Mouse (Mus musculus): ENCODE results near the gene Gsg1l. TPM values are rescaled to one million over a fixed set of nuclear protein-coding genes. Genes with fewer than 3 reads are reported as not detected.

The Gsg1l gene
- polyA plus RNA-seq, 1 experiment from 2014 or later: 10.5 TPM

- Histone ChIP-seq H3K36me3 (ENCODE audit: control insufficient read depth, insufficient read depth, low read length) (no peaks in the 10 kb centered on the region), H3K4me2 (ENCODE audit: low read length) (no peak overlapping the region), H3K27me3 (ENCODE audit: control insufficient read depth, insufficient read depth, low read length) (no peaks in the 10 kb centered on the region), H3K27ac (replicated peaks in 1 of 2; ENCODE audit: control insufficient read depth in 1 of 2, insufficient read depth in 1 of 2, low read depth in 2 of 2, low read length in 2 of 2) (no peak overlapping the region), H3K4me3 (ENCODE audit: control insufficient read depth in 1 of 2, insufficient read depth in 1 of 2, low read depth in 1 of 2, low read length in 2 of 2) (no peak overlapping the region), H3K4me1 (ENCODE audit: control insufficient read depth in 2 of 2, insufficient read depth in 2 of 2, low read length in 2 of 2) (peaks cover 29% of the 10 kb centered on the region in 2 experiments), H3K9me3 (ENCODE audit: control insufficient read depth, low read length) (no peaks in the 10 kb centered on the region), H3K9ac (ENCODE audit: low read length) (no peak overlapping the region)
- 82% methylated on average over 6 of the region's 6 CpGs for WGBS
- ATAC-seq (ENCODE audit: insufficient number of reproducible peaks, insufficient read depth, low FRiP score, low read depth): no peak
Measured at GRCm38 (mm10) chr7:125873971-125874495, 208.2 kb downstream of the Gsg1l start.

- WGBS: 85% methylated on average over 3 of the region's 3 CpGs
Measured at GRCm38 (mm10) chr7:125872874-125873273, 209.3 kb downstream of the Gsg1l start.

GRCm38 (mm10) chr7:125872202-125872580 lies 210.0 kb downstream of the Gsg1l start:
- no peak for ATAC-seq (ENCODE audit: insufficient number of reproducible peaks, insufficient read depth, low FRiP score, low read depth)
- H3K27ac ChIP-seq (replicated peaks in 1 of 2; ENCODE audit: control insufficient read depth in 1 of 2, insufficient read depth in 1 of 2, low read depth in 2 of 2, low read length in 2 of 2): no peak overlapping the region; a peak in 1 of 4 replicates
- WGBS: 65% methylated on average over 6 of the region's 6 CpGs

More at GRCm38 (mm10) chr7:125872874-125873273, 209.3 kb downstream of the Gsg1l start:
- Histone ChIP-seq H3K36me3 (ENCODE audit: control insufficient read depth, insufficient read depth, low read length) (peaks cover 9% of the 10 kb centered on the region; the same call in 1 of the 2 replicates), H3K27ac (replicated peaks in 1 of 2; ENCODE audit: control insufficient read depth in 1 of 2, insufficient read depth in 1 of 2, low read depth in 2 of 2, low read length in 2 of 2) (no peak overlapping the region), H3K4me1 (ENCODE audit: control insufficient read depth in 2 of 2, insufficient read depth in 2 of 2, low read length in 2 of 2) (peaks cover 26% of the 10 kb centered on the region in 2 experiments), H3K27me3 (ENCODE audit: control insufficient read depth, insufficient read depth, low read length) (no peaks in the 10 kb centered on the region), H3K4me2 (ENCODE audit: low read length) (no peak overlapping the region), H3K9ac (ENCODE audit: low read length) (no peak overlapping the region), H3K4me3 (ENCODE audit: control insufficient read depth in 1 of 2, insufficient read depth in 1 of 2, low read depth in 1 of 2, low read length in 2 of 2) (no peak overlapping the region), H3K9me3 (ENCODE audit: control insufficient read depth, low read length) (no peaks in the 10 kb centered on the region)
- no peak for ATAC-seq (ENCODE audit: insufficient number of reproducible peaks, insufficient read depth, low FRiP score, low read depth)

GRCm38 (mm10) chr7:125871404-125872201 lies 210.6 kb downstream of the Gsg1l start:
- H3K4me2 ChIP-seq (ENCODE audit: low read length): no peak overlapping the region
- no peaks in the 10 kb centered on the region for H3K9me3 ChIP-seq (ENCODE audit: control insufficient read depth, low read length)
- ATAC-seq (ENCODE audit: insufficient number of reproducible peaks, insufficient read depth, low FRiP score, low read depth): no peak
- 31% methylated on average over 12 of the region's 12 CpGs for WGBS
- peak overlapping the region; percentile 3; the same call in 1 of the 2 replicates for H3K9ac ChIP-seq (ENCODE audit: low read length)
- H3K27ac ChIP-seq (replicated peaks in 1 of 2; ENCODE audit: control insufficient read depth in 1 of 2, insufficient read depth in 1 of 2, low read depth in 2 of 2, low read length in 2 of 2): peak overlapping the region; percentile 35 to 37; a peak in 3 of 4 replicates
- H3K27me3 ChIP-seq (ENCODE audit: control insufficient read depth, insufficient read depth, low read length): no peaks in the 10 kb centered on the region
- peaks cover 24 to 25% of the 10 kb centered on the region in 2 experiments for H3K4me1 ChIP-seq (ENCODE audit: control insufficient read depth in 2 of 2, insufficient read depth in 2 of 2, low read length in 2 of 2)
- H3K4me3 ChIP-seq (ENCODE audit: control insufficient read depth in 1 of 2, insufficient read depth in 1 of 2, low read depth in 1 of 2, low read length in 2 of 2): no peak overlapping the region
- H3K36me3 ChIP-seq (ENCODE audit: control insufficient read depth, insufficient read depth, low read length): peaks cover 14% of the 10 kb centered on the region

More at GRCm38 (mm10) chr7:125872202-125872580, 210.0 kb downstream of the Gsg1l start:
- Histone ChIP-seq H3K27me3 (ENCODE audit: control insufficient read depth, insufficient read depth, low read length) (no peaks in the 10 kb centered on the region), H3K4me3 (ENCODE audit: control insufficient read depth in 1 of 2, insufficient read depth in 1 of 2, low read depth in 1 of 2, low read length in 2 of 2) (no peak overlapping the region), H3K4me1 (ENCODE audit: control insufficient read depth in 2 of 2, insufficient read depth in 2 of 2, low read length in 2 of 2) (peaks cover 24 to 25% of the 10 kb centered on the region in 2 experiments), H3K4me2 (ENCODE audit: low read length) (no peak overlapping the region), H3K9ac (ENCODE audit: low read length) (no peak overlapping the region), H3K9me3 (ENCODE audit: control insufficient read depth, low read length) (no peaks in the 10 kb centered on the region), H3K36me3 (ENCODE audit: control insufficient read depth, insufficient read depth, low read length) (peaks cover 14% of the 10 kb centered on the region)

GRCm38 (mm10) chr7:125868570-125868969 lies 213.6 kb downstream of the Gsg1l start:
- H3K4me1 ChIP-seq (ENCODE audit: control insufficient read depth in 2 of 2, insufficient read depth in 2 of 2, low read length in 2 of 2): peaks cover 13 to 15% of the 10 kb centered on the region in 2 experiments
- 86% methylated on average over 3 of the region's 3 CpGs for WGBS
- H3K9me3 ChIP-seq (ENCODE audit: control insufficient read depth, low read length): no peaks in the 10 kb centered on the region
- H3K4me3 ChIP-seq (ENCODE audit: control insufficient read depth in 1 of 2, insufficient read depth in 1 of 2, low read depth in 1 of 2, low read length in 2 of 2): no peak overlapping the region
- H3K4me2 ChIP-seq (ENCODE audit: low read length): no peak overlapping the region
- no peak for ATAC-seq (ENCODE audit: insufficient number of reproducible peaks, insufficient read depth, low FRiP score, low read depth)
- no peaks in the 10 kb centered on the region for H3K27me3 ChIP-seq (ENCODE audit: control insufficient read depth, insufficient read depth, low read length)
- H3K9ac ChIP-seq (ENCODE audit: low read length): no peak overlapping the region
- no peak overlapping the region for H3K27ac ChIP-seq (replicated peaks in 1 of 2; ENCODE audit: control insufficient read depth in 1 of 2, insufficient read depth in 1 of 2, low read depth in 2 of 2, low read length in 2 of 2)
- H3K36me3 ChIP-seq (ENCODE audit: control insufficient read depth, insufficient read depth, low read length): peaks cover 23% of the 10 kb centered on the region

GRCm38 (mm10) chr7:125865234-125865633 lies 217.0 kb downstream of the Gsg1l start:
- H3K9ac ChIP-seq (ENCODE audit: low read length): no peak overlapping the region
- no peak for ATAC-seq (ENCODE audit: insufficient number of reproducible peaks, insufficient read depth, low FRiP score, low read depth)

GRCm38 (mm10) chr7:125864026-125864425 lies 218.2 kb downstream of the Gsg1l start:
- no peak overlapping the region for H3K4me2 ChIP-seq (ENCODE audit: low read length)
- no peak overlapping the region for H3K4me3 ChIP-seq (ENCODE audit: control insufficient read depth in 1 of 2, insufficient read depth in 1 of 2, low read depth in 1 of 2, low read length in 2 of 2)
- H3K4me1 ChIP-seq (ENCODE audit: control insufficient read depth in 2 of 2, insufficient read depth in 2 of 2, low read length in 2 of 2): peaks cover 19 to 24% of the 10 kb centered on the region in 2 experiments
- ATAC-seq (ENCODE audit: insufficient number of reproducible peaks, insufficient read depth, low FRiP score, low read depth): no peak
- H3K36me3 ChIP-seq (ENCODE audit: control insufficient read depth, insufficient read depth, low read length): peaks cover 30% of the 10 kb centered on the region
- H3K27me3 ChIP-seq (ENCODE audit: control insufficient read depth, insufficient read depth, low read length): no peaks in the 10 kb centered on the region
- H3K9me3 ChIP-seq (ENCODE audit: control insufficient read depth, low read length): no peaks in the 10 kb centered on the region
- H3K27ac ChIP-seq (replicated peaks in 1 of 2; ENCODE audit: control insufficient read depth in 1 of 2, insufficient read depth in 1 of 2, low read depth in 2 of 2, low read length in 2 of 2): no peak overlapping the region
- no peak overlapping the region for H3K9ac ChIP-seq (ENCODE audit: low read length)
- WGBS: 84% methylated on average over 1 of the region's 1 CpGs

More at GRCm38 (mm10) chr7:125865234-125865633, 217.0 kb downstream of the Gsg1l start:
- no peak overlapping the region for H3K27ac ChIP-seq (replicated peaks in 1 of 2; ENCODE audit: control insufficient read depth in 1 of 2, insufficient read depth in 1 of 2, low read depth in 2 of 2, low read length in 2 of 2)
- peaks cover 8 to 12% of the 10 kb centered on the region in 2 experiments for H3K4me1 ChIP-seq (ENCODE audit: control insufficient read depth in 2 of 2, insufficient read depth in 2 of 2, low read length in 2 of 2)
- no peak overlapping the region for H3K4me3 ChIP-seq (ENCODE audit: control insufficient read depth in 1 of 2, insufficient read depth in 1 of 2, low read depth in 1 of 2, low read length in 2 of 2)
- no peaks in the 10 kb centered on the region for H3K27me3 ChIP-seq (ENCODE audit: control insufficient read depth, insufficient read depth, low read length)
- H3K4me2 ChIP-seq (ENCODE audit: low read length): no peak overlapping the region
- 81% methylated on average over 11 of the region's 11 CpGs for WGBS
- H3K36me3 ChIP-seq (ENCODE audit: control insufficient read depth, insufficient read depth, low read length): peaks cover 30% of the 10 kb centered on the region
- H3K9me3 ChIP-seq (ENCODE audit: control insufficient read depth, low read length): no peaks in the 10 kb centered on the region

Data from heart, embryonic 14.5 days (tissue).